Mouse (Mus musculus): ENCODE data around the gene Eftud2.

- TF ChIP-seq CTCF (IDR thresholded peaks at IDR 0.05; ENCODE audit: control insufficient read depth, insufficient read depth, insufficient read length): no peak
- no peak for TF ChIP-seq USF1 (IDR thresholded peaks at IDR 0.05; ENCODE audit: low read depth)
- TF ChIP-seq MAX (IDR thresholded peaks at IDR 0.05): no peak
Measured at GRCm38 (mm10) chr11:102838616-102839150, 42.1 kb downstream of the Eftud2 start.
